Mouse (Mus musculus): ENCODE measurements at regions not wholly inside any gene's neighbourhood (a gene's known extent, or its start where the extent isn't known, plus 50 kb on each side); places are given as distances from the start of the nearest gene placed in this dataset.

DNA sequence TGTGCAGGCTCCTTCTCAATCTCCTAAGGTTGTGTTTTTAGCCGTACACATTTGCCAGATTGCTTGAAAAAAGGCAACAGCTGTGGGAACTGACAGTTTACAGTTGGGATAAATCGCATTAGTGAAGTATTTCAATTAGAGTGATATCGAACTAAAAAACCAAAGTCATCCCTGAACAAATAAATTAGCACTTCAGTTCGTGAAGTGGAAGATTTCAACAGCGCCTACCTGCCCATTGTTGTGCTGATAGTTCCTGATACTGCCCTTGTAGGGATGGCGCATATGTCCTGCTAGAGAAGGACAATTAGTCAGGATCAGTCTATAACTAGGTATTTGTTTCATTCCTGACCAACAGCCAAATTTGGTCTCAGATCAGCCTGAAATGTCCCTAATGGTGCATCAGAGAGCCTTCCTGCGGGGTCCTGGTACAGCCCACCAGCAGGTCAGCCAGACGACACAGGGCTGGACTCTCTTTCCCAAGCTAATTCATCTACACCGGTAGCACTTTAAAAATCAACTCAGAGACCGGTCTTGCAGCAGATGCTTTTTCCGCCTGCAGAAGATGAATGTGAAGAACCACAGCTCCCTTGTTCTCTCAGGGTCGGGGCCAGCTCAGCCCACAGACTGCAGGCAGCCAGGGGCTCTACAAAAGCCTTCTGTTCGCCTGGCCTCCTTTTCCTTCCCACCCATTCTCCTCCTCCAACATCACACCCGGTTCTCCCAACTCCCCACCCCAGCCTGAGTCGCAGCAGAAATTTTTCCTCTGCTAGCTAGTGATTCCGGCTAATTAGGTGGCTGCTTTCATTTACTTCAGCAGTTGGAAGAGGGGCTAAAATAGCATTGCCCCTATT, 146.1 kb downstream of the Psat1 start:
- no peak for DNase-seq (ENCODE audit: extremely low read depth, low read depth)

DNA sequence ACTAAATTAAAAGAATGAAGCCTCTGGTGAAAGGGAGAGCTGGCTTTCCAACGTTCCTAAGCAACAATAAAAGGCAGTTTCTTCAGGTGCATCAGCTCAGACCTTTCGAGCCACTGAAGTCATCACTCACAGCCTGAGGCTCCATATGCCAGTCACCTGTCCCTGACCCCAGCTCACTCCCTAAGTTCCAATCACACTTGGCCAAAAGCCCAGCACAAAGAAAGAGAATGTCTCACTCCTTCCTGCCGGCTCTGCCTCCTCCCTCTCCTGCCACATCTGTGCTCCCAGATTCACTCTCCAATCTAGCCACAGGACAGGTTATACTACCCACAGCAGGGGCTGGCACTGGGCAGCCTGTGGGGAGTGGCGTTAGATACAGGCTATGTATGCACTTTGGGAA, 150.7 kb downstream of the Psat1 start:
- DNase-seq (ENCODE audit: extremely low read depth, low read depth) = no peak

DNA sequence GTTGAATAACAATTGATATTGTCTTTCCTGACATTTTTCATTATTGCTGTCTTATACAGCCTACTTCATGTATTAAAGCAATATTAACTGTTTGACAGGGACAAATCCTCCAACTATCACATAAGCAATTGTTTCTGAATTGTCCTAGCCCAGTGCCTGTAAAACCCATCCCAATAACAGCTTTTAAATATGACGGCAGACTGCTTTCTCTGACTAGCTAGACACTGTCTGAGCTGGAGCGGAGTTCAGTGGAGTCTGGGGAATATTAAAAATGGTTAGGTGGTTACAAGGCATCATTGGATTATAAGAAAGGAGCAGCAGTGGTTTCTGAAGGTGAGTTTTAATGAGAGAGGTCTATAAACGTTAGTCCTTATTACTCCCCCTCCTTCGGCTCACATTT, 155.2 kb downstream of the Psat1 start:
- no peak for DNase-seq (ENCODE audit: extremely low read depth, low read depth)

DNA sequence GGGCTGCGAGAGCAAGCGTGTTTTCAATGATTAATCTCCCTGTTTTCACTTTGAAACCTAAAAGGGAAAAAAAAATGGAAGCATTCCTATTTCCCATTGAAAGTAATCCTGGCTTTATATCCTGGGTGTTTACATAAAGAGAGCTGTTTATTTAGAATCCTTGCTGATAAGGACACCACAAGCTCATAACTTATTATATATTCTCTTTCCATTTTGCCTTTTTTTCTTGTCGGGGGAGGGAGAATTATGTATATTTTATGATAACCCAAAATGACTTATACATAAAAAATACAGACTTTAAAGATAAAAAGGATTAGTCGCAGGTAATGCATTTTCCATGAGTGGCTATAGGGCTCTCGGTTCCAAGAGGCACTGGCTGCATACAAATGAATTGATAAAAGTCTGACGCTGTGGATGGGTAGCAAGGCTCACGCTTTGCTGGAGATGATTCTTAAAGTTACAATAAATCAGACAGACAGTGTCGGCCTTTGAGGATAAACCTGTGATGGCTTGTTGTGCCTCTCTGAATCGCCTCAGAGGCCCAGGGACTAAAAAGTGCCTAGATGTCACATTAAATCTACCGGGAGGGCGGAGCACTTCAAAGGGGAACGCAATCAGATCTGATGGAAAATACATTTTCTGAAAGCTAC, 155.7 kb downstream of the Psat1 start:
- no peak for DNase-seq (ENCODE audit: extremely low read depth, low read depth)

DNA sequence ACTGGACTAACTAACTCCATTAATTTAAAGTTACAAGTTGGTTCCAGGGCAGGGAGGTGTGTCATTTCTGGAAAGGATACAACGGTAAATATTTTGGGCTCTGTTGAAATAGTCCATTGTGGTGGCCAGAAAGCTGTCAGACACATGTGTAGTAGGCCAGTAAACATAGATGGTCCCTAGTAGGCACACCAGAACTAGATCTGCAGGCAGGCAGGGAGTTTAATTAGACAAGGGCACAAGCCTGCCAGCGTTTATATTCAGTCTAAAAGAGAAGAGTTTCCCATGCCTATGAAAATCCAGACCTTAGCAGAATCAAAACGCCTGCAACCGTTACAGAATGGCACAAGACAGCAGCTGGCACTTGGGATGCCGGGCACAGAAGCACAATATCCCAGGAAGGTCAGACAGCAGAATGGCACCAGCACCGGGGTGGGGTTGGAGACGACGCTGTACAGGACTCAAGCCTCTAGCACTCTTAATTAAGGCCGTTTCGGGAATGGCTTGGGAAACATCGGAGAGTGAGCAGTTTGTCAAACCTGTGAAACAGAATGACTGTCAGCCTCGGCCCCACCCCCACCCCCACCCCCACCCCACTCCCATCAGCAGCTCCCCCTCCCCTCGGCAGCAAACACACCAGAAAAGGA, 156.4 kb downstream of the Psat1 start:
- DNase-seq (ENCODE audit: extremely low read depth, low read depth) = no peak

DNA sequence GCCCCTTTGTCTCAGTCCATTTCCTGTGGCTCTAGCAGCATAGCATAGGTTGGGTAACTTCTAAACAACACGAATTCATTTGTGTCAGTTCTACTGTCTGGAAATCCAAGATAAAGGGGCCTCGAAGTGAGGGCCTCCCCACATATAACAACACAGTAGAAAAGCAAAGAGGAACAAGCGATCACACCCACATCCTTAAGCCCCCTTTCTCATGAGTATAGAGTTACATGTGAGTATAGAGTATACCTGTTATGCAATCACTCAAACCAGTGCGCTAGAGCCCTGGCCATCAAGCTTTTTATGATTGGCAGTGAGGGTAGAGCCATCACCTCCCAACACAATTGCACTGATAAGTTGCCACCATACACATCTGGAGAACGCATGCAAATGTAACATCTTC, 157.4 kb downstream of the Psat1 start:
- no peak for DNase-seq (ENCODE audit: extremely low read depth, low read depth)

DNA sequence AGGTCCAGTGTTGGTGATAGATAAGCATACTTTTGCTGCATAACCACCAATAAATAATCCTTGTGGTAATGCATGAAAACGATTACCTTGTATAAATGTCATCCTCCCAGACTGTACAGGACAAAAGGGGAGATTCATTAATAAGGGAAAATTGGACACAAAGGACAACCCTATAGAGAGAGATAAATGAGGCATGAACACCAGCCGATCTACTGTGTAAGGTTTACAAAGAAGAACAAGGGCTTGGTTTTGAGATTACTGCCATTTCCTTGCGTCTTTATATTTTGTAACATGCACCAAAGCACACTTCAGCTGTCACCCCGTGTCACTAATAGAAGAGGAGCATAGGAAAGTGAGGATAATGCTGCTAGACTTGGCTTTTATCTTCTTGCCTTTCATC, 162.5 kb downstream of the Psat1 start:
- DNase-seq (ENCODE audit: extremely low read depth, low read depth) = no peak

DNA sequence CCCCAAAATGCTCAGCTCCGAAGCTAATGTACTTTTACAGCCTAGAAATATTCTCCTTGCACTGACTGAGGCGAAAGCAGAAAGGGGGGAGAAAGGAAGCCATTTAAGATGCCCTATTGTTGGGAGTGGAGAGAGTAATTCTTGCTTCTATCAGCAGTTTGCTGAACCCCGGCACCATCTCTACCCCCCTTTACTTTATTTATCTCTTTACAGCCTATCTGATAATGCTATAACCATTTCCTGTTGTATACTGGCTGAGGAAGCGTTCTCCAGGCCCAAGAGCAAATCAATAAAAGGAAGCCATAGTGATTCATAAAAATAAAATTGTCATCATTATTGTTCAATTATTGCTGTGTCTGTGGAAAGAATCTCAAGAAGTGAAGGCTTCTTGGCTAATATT, 177.5 kb downstream of the Psat1 start:
- DNase-seq (ENCODE audit: extremely low read depth, low read depth) = no peak

DNA sequence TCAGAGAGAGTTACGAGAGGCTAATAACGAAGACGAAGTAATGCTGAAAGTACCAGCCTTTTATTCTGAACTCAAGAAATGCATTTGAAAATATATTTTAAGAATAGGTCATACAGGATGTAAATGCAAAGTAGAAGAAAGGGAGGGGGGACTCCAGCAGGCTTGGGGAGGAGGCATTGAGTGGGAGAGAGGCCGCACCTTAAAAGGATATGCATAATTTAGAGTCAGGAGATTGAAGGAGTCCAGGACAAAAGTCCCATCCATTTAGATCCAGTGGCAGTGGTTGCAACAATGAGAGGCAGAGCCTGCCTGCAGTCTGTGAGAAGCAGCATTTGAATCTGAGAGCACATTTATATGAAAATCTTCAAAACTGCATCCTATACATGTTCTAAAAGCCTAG, 186.1 kb downstream of the Psat1 start:
- no peak for DNase-seq (ENCODE audit: extremely low read depth, low read depth)

DNA sequence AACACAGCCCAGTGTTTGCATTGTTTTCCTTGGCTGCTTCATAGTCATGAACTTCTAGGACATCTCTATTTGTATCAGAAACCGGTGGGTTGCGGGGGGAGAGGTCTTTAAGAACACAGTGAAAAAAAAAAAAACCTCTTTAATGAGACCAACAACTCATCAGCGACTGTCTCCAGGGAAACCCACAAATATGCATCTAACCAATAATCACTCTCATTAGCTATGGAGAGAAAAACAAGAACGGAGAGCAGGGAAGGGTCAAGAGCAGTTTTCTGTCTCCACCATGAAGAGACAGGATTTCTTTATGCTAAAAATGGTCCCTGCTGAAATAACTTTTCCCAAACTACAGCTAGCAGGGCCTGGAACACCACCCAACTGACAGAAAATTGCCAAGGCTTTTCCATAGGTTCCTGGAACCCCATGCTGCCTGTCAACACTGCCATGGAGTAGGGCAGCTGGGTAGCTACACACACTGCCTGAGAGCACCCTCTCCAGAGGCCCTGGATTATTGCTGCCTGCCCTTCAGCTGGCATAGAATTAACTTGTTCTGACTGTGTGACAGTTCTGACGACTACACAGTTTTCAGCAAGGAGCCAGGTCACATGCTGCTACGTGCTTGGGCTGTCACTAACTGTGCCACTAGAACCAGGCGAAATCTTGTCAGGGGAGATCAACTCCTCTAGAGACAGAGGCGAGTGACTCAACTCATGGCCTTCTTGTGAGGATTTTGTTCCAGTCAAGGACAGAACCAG, 201.9 kb downstream of the Psat1 start:
- DNase-seq (ENCODE audit: extremely low read depth, low read depth) = no peak

DNA sequence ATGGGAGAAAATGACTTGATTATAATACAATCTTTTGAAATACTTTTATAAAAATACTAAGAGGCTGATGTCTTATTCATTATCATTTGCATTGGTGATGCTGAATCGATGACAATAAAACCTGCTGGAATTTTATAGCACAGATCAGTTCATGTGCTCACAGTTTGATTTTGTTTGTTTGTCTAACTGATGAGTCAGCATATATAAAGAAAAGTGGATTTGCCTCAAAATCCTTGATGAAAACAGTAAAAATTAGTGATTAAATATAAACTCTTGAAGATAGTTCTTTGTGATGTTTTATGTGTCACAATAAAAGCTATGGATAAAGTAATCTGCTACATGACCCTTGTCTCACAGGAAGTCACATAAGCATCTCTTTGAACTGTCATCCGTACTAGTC, 210.9 kb downstream of the Psat1 start:
- DNase-seq (ENCODE audit: extremely low read depth, low read depth) = no peak

DNA sequence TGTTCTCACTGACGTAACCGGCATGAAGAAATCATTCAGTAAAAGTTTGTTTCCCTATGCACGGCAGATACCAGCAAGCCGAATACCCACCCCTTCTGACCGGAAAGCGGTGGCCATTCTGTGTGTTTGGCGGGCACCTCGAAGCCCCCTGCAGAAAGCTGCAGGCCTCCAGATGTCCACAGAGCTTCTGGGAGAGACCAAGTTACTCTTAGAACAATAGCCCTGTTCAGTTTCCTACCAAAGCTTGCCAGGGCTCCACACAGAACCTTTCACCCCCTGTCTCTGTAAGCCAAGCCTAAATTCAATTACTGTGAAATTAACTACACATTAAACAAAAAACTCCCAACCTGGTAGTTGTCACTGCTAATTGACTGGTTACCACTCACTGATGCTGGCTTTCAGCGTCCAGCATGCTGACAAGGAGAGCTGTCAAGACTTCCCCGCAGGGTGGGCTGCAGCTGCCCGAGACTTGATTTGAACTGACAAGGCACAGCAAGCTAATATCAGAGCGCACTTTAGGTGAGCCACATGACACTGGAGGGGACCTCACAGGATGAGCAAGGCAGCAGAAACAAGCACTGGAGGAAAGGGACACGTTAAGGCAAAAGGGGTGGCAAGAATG, 220.2 kb downstream of the Psat1 start:
- DNase-seq (ENCODE audit: extremely low read depth, low read depth) = no peak

DNA sequence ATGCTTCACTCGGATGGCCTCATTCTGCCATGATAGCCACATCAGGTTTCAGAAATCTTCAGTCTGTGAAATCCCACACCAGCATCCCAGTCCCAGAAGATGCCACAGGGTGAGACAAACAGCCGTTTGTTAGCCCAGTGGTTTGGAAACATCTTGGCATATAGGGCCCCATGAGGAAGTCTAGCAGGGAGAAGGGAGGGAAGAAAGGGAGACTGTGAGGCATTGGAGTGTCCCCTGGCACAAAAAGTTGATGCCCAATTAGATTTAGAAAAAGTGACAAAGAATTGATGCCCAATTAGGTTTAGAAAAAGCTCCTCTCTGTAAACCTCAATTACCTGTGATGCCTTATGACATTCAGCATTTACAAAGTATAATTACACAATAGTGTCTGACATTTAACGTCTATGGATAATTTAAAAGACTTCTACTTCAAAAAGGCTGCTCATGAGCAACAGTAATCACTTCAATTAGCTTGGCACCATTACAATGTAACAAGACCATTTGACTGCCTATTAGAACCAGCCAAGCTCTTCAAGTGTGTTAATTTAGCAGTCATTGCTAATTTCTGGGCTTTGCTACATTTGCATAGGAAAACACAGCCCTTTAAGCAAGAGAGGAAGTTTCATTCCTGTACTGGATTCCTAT, 254.6 kb downstream of the Psat1 start:
- no peak for DNase-seq (ENCODE audit: extremely low read depth, low read depth)

DNA sequence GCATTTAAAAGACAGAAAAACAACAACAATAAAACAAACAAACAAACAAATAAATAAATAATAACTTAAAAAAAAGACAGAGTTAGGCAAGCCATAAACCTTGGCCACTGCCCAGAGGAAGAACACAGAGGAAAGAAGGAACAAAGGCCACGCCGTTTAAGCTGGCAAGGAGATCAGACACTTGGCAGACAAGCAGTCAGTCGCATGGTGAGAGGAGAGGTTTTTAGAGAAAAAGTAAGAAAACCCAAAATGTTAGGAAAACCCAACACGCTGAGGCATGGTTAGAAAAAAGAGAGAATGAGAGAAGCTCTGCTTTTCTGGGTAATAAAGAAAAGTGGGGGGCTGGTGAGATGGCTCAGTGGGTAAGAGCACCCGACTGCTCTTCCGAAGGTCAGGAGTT, 277.1 kb downstream of the Psat1 start:
- DNase-seq (ENCODE audit: extremely low read depth, low read depth) = no peak

DNA sequence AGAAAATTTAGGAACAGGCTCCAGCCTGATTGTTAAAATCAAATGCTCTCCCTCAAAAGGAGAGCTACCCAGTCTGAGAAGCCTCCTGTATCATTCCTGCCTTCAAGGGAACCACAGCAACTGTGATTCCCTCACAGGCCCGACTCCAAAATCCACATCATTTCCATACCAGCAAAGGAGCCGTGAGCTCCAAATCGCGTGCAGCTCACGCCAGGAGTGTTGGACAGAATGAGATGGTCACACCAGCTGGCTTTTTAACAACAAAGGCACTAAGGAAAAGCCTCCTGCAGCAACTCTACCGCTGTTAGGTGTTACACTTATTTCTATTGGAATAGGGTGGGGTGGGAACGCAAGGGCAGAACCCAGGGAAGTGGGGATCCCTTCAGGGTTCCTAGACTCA, 277.6 kb downstream of the Psat1 start:
- no peak for DNase-seq (ENCODE audit: extremely low read depth, low read depth)

DNA sequence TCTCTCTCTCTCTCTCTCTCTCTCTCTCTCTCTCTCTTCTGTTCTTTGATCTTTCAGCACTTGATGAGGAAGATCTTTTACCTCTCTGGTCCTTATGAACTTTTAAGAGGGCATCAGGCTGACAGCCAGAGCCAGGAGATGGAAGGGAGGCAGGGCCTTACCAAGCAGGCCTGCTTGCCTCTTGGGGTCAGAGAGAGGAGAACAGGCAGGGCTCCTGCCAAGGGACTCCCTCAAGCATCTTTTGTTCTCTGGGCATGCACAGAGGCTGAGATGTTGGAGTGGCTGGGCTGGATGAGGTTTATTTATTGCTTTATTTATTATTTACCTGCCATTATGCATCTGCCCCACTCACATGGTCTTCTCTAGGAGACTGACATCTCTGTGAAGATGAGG, 278.5 kb downstream of the Psat1 start:
- no peak for DNase-seq (ENCODE audit: extremely low read depth, low read depth)

DNA sequence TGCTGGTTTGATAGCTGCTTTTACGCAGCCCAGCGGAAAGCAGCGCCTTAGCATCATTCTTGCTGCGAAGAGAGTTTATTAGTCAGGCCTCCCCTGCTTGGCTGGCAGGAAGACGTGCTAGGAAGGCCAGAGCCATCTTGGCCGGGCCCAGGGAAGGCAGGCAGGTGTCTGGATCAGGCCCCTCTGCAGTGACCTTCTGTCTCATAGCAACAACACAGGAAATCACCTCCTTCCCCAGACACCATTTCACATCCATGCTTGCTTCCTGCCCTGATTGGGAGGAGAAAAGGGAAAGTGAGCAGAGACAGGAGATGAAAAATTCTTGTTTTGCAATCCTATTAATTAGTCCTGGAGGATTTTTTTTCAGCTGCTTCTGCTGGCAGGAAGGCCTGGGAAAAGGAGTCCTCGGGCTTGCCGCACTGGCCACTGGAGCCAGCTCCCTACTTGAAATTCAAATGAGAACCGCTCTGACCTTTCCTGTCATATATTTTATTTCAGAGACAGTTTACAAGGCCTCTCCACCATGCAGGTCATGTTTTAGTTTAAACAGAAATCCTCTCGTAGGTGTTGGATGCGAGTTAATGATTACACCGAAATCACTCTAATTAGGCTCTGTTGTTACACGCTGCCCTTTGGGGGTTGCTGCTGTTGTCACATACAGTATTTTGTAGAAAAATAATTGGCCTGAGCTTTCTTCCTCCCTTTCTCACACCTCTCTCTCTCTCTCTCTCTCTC, 279.1 kb downstream of the Psat1 start:
- no peak for DNase-seq (ENCODE audit: extremely low read depth, low read depth)

DNA sequence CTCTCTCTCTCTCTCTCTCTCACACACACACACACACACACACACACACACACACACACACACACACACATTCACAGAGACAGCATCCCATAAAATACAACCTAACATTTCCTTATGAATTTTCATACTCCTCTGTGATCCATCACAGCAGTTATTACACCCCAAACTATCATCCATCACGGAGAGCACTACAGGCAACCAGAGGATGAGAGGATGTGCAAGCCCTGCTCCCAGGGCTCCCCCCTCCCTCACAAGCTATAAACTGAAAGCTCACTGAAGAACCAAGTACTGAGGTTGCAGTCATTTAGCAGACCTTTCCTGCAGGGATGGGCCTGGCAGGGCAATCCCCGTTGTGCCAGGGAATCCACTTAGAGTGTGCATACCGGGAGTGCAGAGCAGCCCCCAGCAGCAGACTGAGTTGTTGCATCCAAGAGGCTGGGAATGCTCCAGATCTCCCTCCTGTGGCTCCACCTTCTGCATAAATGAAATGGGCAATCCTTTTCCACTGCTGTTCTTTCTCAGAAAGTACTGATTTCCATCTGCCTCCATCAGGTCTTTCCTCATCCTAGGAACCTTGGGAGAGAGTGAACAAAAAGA, 283.4 kb downstream of the Psat1 start:
- DNase-seq (ENCODE audit: extremely low read depth, low read depth) = no peak

DNA sequence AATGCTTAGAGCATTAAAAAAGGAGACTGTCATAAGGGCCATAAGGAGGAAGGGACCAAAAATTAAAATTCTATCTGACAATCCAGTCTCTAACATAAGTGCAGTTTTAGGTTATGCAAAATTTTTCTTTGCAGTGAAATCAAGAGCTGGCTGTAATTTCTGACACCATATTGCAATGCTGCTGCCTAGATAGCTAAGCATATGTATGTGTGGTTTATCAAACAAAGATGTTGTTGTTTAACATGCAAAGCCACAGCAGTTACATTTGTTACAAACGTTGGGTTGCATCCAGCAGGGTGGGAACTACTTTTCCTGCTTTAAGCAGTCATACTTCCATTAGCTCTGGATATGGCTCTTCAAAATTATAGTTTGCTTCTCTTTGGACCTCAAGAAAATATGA, 288.5 kb downstream of the Psat1 start:
- no peak for DNase-seq (ENCODE audit: extremely low read depth, low read depth)

DNA sequence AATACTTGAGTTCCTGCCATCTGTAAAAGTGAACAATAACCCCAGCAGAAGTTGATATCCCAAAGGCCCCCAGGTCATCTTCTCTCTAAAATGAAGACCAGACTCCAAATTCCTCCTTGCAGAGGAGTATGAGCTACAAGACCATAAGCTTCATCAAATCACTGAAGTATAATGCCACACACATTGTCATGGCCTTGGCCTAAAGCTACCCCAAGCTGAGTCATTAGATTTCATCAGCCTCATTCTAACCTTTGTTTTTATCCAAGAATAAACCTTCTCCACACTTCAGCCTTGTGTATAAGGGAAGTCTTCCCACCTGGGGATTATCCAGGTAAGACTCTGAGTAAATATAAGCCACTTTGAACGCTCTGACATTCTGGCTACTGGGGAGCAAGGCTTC, 289.3 kb downstream of the Psat1 start:
- DNase-seq (ENCODE audit: extremely low read depth, low read depth) = no peak
